Mouse (Mus musculus): ENCODE data around the gene Pam16. TPM values are rescaled to one million over a fixed set of nuclear protein-coding genes. Genes with fewer than 3 reads are reported as not detected.
A peak's percentile ranks its signal among the peaks of the same experiment; 100 is the strongest.

The Pam16 gene
- polyA plus RNA-seq, 1 experiment from 2014 or later: 125 TPM

GRCm38 (mm10) chr16:4632050-4632449 is 7.3 kb upstream of the Pam16 start:
- Histone ChIP-seq H3K9me3 (replicated peaks) (no peaks in the 10 kb centered on the region), H3K27ac (no peak overlapping the region), H3K4me2 (no peak overlapping the region), H3K9ac (no peak overlapping the region), H3K4me1 (replicated peaks) (peaks cover 30% of the 10 kb centered on the region), H3K27me3 (no peaks in the 10 kb centered on the region), H3K4me3 (no peak overlapping the region), H3K36me3 (no peaks in the 10 kb centered on the region)
- 45% methylated on average over 7 of the region's 7 CpGs for WGBS
- no peak for ATAC-seq (replicated peaks; ENCODE audit: insufficient number of reproducible peaks, insufficient read depth, low FRiP score, low read depth)

GRCm38 (mm10) chr16:4629950-4630349 is 5.2 kb upstream of the Pam16 start:
- Histone ChIP-seq H3K27ac (no peak overlapping the region), H3K9me3 (replicated peaks) (no peaks in the 10 kb centered on the region), H3K4me2 (no peak overlapping the region), H3K27me3 (no peaks in the 10 kb centered on the region), H3K36me3 (no peaks in the 10 kb centered on the region), H3K9ac (no peak overlapping the region), H3K4me1 (replicated peaks) (peaks cover 19% of the 10 kb centered on the region), H3K4me3 (no peak overlapping the region)
- ATAC-seq (replicated peaks; ENCODE audit: insufficient number of reproducible peaks, insufficient read depth, low FRiP score, low read depth): 0 out of 2 replicates have a peak, but pooled peaks have one; percentile 20
- WGBS: 18% methylated on average over 6 of the region's 6 CpGs

- Histone ChIP-seq H3K27me3 (no peaks in the 10 kb centered on the region), H3K27ac (no peak overlapping the region), H3K9me3 (replicated peaks) (no peaks in the 10 kb centered on the region), H3K4me2 (no peak overlapping the region), H3K36me3 (no peaks in the 10 kb centered on the region), H3K4me1 (replicated peaks) (peaks cover 14% of the 10 kb centered on the region), H3K4me3 (no peak overlapping the region), H3K9ac (no peak overlapping the region)
- ATAC-seq (replicated peaks; ENCODE audit: insufficient number of reproducible peaks, insufficient read depth, low FRiP score, low read depth): no peak
- WGBS: 90% methylated on average over 9 of the region's 9 CpGs
Measured at GRCm38 (mm10) chr16:4628898-4629419, 4.2 kb upstream of the Pam16 start.

- no peaks in the 10 kb centered on the region for H3K27me3 ChIP-seq
- H3K4me2 ChIP-seq: no peak overlapping the region
- no peak overlapping the region for H3K9ac ChIP-seq
- no peak overlapping the region for H3K27ac ChIP-seq
- no peak overlapping the region for H3K4me3 ChIP-seq
- ATAC-seq (replicated peaks; ENCODE audit: insufficient number of reproducible peaks, insufficient read depth, low FRiP score, low read depth): no peak
- no peaks in the 10 kb centered on the region for H3K9me3 ChIP-seq (replicated peaks)
- WGBS: 63% methylated on average over 6 of the region's 6 CpGs
- H3K4me1 ChIP-seq (replicated peaks): peaks cover 22% of the 10 kb centered on the region
- no peaks in the 10 kb centered on the region for H3K36me3 ChIP-seq
Measured at GRCm38 (mm10) chr16:4627105-4627504, 2.3 kb upstream of the Pam16 start.

GRCm38 (mm10) chr16:4624074-4624473 is 714 bp downstream of the Pam16 start:
- WGBS: 16% methylated on average over 9 of the region's 9 CpGs
- Histone ChIP-seq H3K9me3 (replicated peaks) (no peaks in the 10 kb centered on the region), H3K9ac (peak overlapping the region; percentile 75), H3K4me2 (peak overlapping the region; percentile 63), H3K4me3 (peak overlapping the region; percentile 76), H3K36me3 (peaks cover under 1% of the 10 kb centered on the region; the same call in 1 of the 2 replicates), H3K4me1 (replicated peaks) (peaks cover 34% of the 10 kb centered on the region), H3K27me3 (no peaks in the 10 kb centered on the region), H3K27ac (peak overlapping the region; percentile 86)
- no peak for ATAC-seq (replicated peaks; ENCODE audit: insufficient number of reproducible peaks, insufficient read depth, low FRiP score, low read depth)

GRCm38 (mm10) chr16:4616829-4617228 is 8.0 kb downstream of the Pam16 start:
- Histone ChIP-seq H3K4me1 (replicated peaks) (peaks cover 15% of the 10 kb centered on the region), H3K27ac (no peak overlapping the region), H3K9me3 (replicated peaks) (no peaks in the 10 kb centered on the region), H3K9ac (no peak overlapping the region), H3K4me3 (no peak overlapping the region), H3K4me2 (no peak overlapping the region), H3K36me3 (peaks cover 48% of the 10 kb centered on the region), H3K27me3 (no peaks in the 10 kb centered on the region)
- WGBS: 79% methylated on average over 4 of the region's 4 CpGs
- ATAC-seq (replicated peaks; ENCODE audit: insufficient number of reproducible peaks, insufficient read depth, low FRiP score, low read depth): no peak

- 96% methylated on average over 1 of the region's 1 CpGs for WGBS
- H3K27me3 ChIP-seq: no peaks in the 10 kb centered on the region
- no peak for ATAC-seq (replicated peaks; ENCODE audit: insufficient number of reproducible peaks, insufficient read depth, low FRiP score, low read depth)
- H3K36me3 ChIP-seq: peaks cover 58% of the 10 kb centered on the region
- H3K4me2 ChIP-seq: no peak overlapping the region
- H3K9me3 ChIP-seq (replicated peaks): no peaks in the 10 kb centered on the region
- 0 out of 2 replicates have a peak overlapping the region, but pooled peaks have one; percentile 37 for H3K27ac ChIP-seq
- H3K9ac ChIP-seq: no peak overlapping the region
- no peak overlapping the region for H3K4me3 ChIP-seq
- peaks cover 10% of the 10 kb centered on the region for H3K4me1 ChIP-seq (replicated peaks)
Measured at GRCm38 (mm10) chr16:4615297-4615696, 9.5 kb downstream of the Pam16 start.

- no peaks in the 10 kb centered on the region for H3K27me3 ChIP-seq
- H3K36me3 ChIP-seq: peaks cover 64% of the 10 kb centered on the region
- no peak overlapping the region for H3K27ac ChIP-seq
- ATAC-seq (replicated peaks; ENCODE audit: insufficient number of reproducible peaks, insufficient read depth, low FRiP score, low read depth): no peak; the same call in 1 of the 2 replicates
- no peak overlapping the region for H3K9ac ChIP-seq
- no peak overlapping the region for H3K4me2 ChIP-seq
- 86% methylated on average over 3 of the region's 3 CpGs for whole genome bisulfite sequencing
- H3K4me3 ChIP-seq: no peak overlapping the region
- H3K9me3 ChIP-seq (replicated peaks): no peaks in the 10 kb centered on the region
- H3K4me1 ChIP-seq (replicated peaks): peaks cover 4% of the 10 kb centered on the region
Measured at GRCm38 (mm10) chr16:4614639-4615038, 10.1 kb downstream of the Pam16 start.

- Histone ChIP-seq H3K4me1 (replicated peaks) (peaks cover 3% of the 10 kb centered on the region; the same call in 1 of the 2 replicates), H3K27me3 (no peaks in the 10 kb centered on the region), H3K36me3 (peaks cover 62% of the 10 kb centered on the region), H3K27ac (no peak overlapping the region), H3K4me3 (no peak overlapping the region), H3K9me3 (replicated peaks) (no peaks in the 10 kb centered on the region), H3K4me2 (no peak overlapping the region), H3K9ac (no peak overlapping the region)
- WGBS: 94% methylated on average over 9 of the region's 9 CpGs
- ATAC-seq (replicated peaks; ENCODE audit: insufficient number of reproducible peaks, insufficient read depth, low FRiP score, low read depth): no peak
Measured at GRCm38 (mm10) chr16:4613736-4614135, 11.1 kb downstream of the Pam16 start.

GRCm38 (mm10) chr16:4611676-4612075 is 13.1 kb downstream of the Pam16 start:
- Histone ChIP-seq H3K9me3 (replicated peaks) (no peaks in the 10 kb centered on the region), H3K27me3 (no peaks in the 10 kb centered on the region), H3K4me2 (no peak overlapping the region), H3K9ac (no peak overlapping the region), H3K4me1 (replicated peaks) (peaks cover 22% of the 10 kb centered on the region), H3K4me3 (no peak overlapping the region), H3K27ac (no peak overlapping the region), H3K36me3 (peaks cover 56% of the 10 kb centered on the region)
- WGBS: 89% methylated on average over 7 of the region's 7 CpGs
- no peak for ATAC-seq (replicated peaks; ENCODE audit: insufficient number of reproducible peaks, insufficient read depth, low FRiP score, low read depth)

GRCm38 (mm10) chr16:4611193-4611592 is 13.6 kb downstream of the Pam16 start:
- H3K4me3 ChIP-seq: no peak overlapping the region
- no peaks in the 10 kb centered on the region for H3K27me3 ChIP-seq
- no peak overlapping the region for H3K4me2 ChIP-seq
- H3K9ac ChIP-seq: no peak overlapping the region
- H3K27ac ChIP-seq: no peak overlapping the region
- H3K36me3 ChIP-seq: peaks cover 55% of the 10 kb centered on the region
- H3K9me3 ChIP-seq (replicated peaks): no peaks in the 10 kb centered on the region
- H3K4me1 ChIP-seq (replicated peaks): peaks cover 27% of the 10 kb centered on the region
- 82% methylated on average over 5 of the region's 5 CpGs for WGBS
- no peak for ATAC-seq (replicated peaks; ENCODE audit: insufficient number of reproducible peaks, insufficient read depth, low FRiP score, low read depth)

- Histone ChIP-seq H3K4me3 (no peak overlapping the region), H3K9me3 (replicated peaks) (no peaks in the 10 kb centered on the region), H3K4me2 (no peak overlapping the region), H3K36me3 (peaks cover 29% of the 10 kb centered on the region), H3K27ac (no peak overlapping the region), H3K9ac (no peak overlapping the region), H3K27me3 (no peaks in the 10 kb centered on the region), H3K4me1 (replicated peaks) (peaks cover 50% of the 10 kb centered on the region)
- ATAC-seq (replicated peaks; ENCODE audit: insufficient number of reproducible peaks, insufficient read depth, low FRiP score, low read depth): no peak
- WGBS: 78% methylated on average over 19 of the region's 19 CpGs
Measured at GRCm38 (mm10) chr16:4608532-4609059, 16.2 kb downstream of the Pam16 start.

Data from heart, embryonic 15.5 days (tissue).